Mouse (Mus musculus) lung, postnatal 25 days (tissue): ENCODE results near the gene Krt82.

Source experiments
- DNase-seq: peaks from one replicate; pipeline ENCODE4 v3.0.0; 2022; ENCODE audit warnings: low spot score

The Krt82 gene

DNA sequence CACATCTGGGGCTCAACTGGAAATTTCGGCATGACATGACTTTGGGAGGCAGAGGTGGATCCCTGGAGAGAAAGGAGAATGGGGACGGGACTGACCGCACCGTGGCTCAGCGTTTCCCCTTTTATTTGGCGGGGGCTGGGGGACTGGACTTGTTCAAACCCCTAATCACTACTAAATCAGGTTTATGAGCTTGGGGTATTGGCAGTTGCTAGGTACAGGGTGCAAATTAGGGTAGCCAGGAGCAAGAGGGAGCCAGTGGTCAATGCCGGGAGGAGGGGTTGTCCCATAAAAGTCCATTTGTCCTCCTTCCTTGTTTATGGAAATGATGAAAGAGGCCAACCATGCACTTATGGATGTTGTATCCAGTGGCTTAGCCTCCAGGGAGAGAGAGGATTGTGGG, at the start of gene Krt82:
TSS of gene Krt82 (minus strand) at position 101 of the 400 bp plus-strand sequence.
- no peak for DNase-seq

DNA sequence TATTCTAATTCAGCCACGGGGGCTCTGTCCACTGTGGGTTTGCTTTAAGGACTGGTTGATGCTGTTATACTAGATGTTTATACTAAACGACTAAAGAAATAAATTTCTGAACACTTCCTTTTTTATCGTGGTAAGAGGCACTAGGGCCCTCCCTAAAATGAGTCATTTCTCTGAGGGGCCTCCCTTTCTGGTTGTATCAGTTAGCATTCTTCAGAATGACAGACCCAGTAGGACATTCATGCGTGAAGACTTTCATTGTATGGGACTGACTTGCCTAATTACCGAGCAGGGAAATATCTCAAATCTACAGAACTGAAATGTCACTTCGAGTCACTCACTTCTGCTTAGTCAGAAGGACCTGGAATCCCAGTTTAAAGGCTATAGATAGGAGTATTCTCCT, 48.7 kb upstream of the Krt82 start:
- DNase-seq, result no peak

- DNase-seq, result no peak
These were observed 37.7 kb upstream of the Krt82 start for GRCm38 (mm10) chr15:101588216-101588615.

DNA sequence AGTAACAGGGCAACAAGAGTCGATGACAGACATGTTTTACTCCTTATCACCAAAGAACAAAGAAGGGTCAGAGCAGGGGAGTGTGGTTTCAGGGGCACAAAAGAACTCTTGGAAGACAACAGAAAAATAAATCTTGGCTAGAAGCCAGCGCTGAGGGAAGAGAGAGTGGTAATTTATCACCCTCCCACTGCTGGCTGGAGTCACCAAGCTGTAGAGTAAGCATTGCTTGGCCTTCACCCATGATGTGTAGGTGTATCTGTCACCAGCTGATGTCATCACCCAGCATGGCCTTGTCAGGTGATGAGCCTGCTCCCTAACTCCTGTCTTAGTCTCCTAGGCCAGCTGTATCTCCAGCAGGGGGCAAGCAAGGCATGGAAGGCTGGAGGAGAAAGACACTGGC, 34.0 kb upstream of the Krt82 start:
- DNase-seq, result no peak

GRCm38 (mm10) chr15:101583211-101583965, 32.9 kb upstream of the Krt82 start:
- peak; percentile 55 for DNase-seq

- no peak for DNase-seq
These were observed 31.2 kb upstream of the Krt82 start for GRCm38 (mm10) chr15:101581701-101582100.

- no peak for DNase-seq
These were observed 25.0 kb upstream of the Krt82 start for GRCm38 (mm10) chr15:101575506-101575905.

- no peak for DNase-seq
These were observed 23.4 kb upstream of the Krt82 start, which contains the start of gene Krt75 for GRCm38 (mm10) chr15:101573796-101574345. Krt75 (minus strand) TSS chr15:101573904.

DNA sequence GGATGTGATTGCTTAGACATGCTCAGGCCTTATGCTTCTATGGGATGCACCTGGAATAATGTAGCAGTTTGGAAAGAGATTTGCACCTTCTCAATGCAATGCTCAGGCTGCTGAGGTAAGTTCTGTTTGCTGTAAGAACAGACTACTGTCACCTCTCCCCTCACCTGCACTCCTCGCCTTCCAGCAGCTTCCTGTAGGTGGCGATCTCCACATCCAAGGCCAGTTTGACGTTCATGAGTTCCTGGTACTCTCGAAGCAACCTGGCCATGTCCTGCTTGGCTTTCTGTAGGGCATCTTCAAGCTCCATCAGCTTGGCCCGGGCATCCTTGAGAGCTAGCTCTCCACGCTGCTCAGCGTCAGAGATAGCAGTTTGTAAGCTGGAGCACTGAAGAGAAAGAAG, 17.3 kb upstream of the Krt82 start:
- peak; percentile 7 for DNase-seq

GRCm38 (mm10) chr15:101562850-101563249, 12.4 kb upstream of the Krt82 start, which contains the start of gene Krt90:
Krt90 (minus strand) TSS chr15:101562950.
- no peak for DNase-seq

DNA sequence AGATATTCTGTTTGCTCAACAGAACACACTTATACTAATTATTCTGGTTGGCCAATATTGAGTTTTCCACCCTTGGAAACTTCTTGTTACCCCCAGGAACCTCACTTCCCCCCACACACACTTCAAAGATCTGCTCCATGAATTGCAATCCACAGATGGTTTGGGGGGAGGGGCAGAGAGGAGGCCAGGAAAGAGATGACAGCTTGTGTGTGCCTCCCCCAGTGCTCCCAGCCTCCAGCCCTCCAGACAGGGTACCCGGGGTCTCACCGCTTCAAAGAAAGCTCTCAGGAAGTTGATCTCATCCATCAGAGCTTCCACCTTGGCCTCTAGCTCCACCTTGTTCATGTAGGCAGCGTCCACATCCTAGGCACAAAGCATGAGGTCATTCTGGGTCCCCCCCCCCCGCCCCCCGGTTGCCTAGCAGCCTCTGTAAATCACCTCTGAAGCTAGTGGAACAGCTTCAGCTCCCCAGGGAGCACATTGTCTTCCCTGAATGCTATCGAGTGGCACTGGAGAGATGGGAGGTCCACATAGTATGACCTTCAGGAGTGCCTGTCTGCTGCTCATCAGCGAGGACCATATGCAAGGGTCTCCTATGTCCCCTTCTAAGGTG, 7.7 kb upstream of the Krt82 start:
- no peak for DNase-seq

- DNase-seq, result no peak
These were observed 2.7 kb upstream of the Krt82 start for GRCm38 (mm10) chr15:101553169-101553568.

DNA sequence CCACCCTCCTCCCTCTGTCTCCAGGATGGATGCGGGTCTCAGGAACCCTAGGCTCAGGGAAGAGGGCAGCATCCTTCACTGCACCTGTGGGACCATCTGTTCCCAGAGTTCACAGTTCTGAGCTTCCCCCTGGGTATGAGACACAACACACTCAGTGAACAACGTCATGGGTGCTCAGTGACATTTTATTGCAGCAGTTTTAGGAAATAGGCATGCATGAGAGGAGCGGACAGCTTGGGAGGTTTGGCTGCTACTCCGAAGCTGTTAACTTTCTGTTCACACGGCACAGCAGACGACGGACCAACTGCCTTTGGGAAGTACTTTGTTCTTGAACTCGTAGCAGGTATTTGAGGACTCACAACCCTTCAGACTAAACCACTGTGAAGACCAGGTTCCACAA, 1.7 kb upstream of the Krt82 start:
- no peak for DNase-seq

- no peak for DNase-seq
These were observed 6.0 kb downstream of the Krt82 start for GRCm38 (mm10) chr15:101544478-101544877.

DNA sequence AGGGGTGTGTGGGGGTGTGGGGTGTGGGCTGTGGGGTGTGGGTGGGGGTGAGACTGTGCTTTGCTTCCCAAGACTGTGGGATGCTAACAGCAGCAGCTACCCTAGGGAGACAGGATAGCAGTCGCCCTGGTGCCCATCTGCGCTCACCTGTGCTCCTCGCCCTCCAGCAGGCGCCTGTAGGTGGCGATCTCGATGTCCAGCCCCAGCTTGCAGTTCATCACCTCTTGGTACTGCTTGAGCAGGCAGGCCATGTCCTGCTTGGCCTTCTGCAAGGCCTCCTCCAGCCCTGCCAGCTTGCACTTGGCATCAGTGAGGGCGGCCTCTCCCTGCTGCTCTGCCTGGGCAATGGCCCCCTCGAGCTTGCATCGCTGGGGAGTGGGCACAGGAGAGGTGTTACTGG, 7.9 kb downstream of the Krt82 start:
- DNase-seq, result no peak

- DNase-seq, result no peak
These were observed 11.9 kb downstream of the Krt82 start for GRCm38 (mm10) chr15:101538580-101538900.

- no peak for DNase-seq
These were observed 12.4 kb downstream of the Krt82 start for GRCm38 (mm10) chr15:101537864-101538579.

- DNase-seq, result no peak
These were observed 14.2 kb downstream of the Krt82 start for GRCm38 (mm10) chr15:101536054-101536850.

DNA sequence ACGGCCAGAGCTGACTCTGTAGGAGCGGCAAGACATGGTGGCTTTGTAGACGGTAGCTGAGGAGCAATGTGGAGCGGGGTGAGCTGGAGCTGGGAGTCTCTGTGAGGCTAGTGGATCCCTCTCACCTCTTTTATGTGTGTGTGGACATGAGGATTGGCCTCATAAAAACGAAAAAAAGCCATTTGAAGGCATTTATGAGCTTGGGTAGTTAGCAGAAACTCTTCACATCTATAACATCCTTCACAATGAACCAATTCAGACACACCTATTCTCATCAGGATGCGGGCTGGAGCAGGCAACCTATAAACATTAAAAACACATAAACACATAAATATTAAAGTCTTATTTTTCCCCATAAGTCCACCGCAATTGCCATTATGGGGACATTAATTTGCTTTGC, 17.7 kb downstream of the Krt82 start, which contains the start of gene Krt84:
TSS of gene Krt84 (minus strand) at position 101 of the 400 bp plus-strand sequence.
- DNase-seq, result no peak

DNA sequence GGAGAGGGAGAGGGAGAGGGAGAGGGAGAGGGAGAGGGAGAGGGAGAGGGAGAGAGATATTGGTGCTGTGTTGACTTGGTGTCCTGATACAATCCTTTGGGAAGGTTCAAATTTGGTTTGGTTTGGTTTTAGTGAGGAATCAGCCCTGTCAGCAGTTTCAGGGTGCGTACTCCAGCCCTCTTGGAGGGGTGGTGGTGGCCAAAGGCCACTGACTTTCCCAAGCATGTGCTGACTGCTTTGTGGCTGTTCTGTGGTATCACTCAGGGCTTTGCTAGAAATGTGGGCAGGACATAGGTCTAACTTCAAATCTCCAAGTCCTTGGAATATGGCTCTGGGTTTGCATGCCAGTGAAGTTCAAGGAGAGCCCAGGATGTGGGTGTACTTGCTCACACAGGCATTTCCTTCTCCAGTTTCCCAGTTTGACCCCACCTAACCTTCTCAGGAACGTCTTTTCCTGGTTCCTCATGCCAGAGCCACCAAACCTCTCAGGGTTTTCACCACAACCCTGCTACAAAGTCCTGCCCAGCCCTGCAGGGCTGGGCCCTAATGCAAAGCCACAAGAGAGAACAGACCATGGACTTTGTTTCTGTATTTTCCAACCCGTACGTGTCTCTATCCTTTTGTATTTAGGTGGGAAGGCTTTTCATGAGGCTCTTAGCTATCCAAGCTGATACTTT, 27.8 kb downstream of the Krt82 start:
- no peak for DNase-seq

DNA sequence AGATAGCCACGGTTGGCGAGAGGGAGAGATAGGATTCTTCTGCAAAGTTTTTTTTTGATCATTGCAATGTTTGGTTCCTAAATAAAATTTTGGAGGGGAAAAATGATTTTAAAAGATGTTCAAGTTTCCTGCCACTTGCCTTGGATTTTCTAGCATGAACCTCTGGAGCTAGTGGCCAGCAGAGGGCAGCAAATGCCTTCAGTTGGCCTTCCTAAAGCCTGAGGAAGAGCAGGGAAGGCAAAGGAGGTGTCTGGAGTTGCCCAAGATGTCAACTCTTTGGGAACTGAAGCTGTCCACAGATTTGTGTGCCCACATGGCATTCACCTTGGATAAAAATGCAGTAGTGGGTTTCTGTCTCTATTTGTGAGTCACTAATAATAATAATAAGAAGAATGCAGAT, 30.7 kb downstream of the Krt82 start:
- peak; percentile 61 for DNase-seq
